Mouse (Mus musculus): ENCODE measurements around the gene 1700008P02Rik.
"Not testable (repeated sequence)": the region's sequence is repeated elsewhere in the genome, so short reads cannot be mapped to it uniquely, and the experiment has no call there.

1700008P02Rik gene

GRCm38 (mm10) chr3:6620343-6620742 lies at the start of gene 1700008P02Rik:
1700008P02Rik (minus strand) TSS chr3:6620443.
- no peak for DNase-seq

- no peak for DNase-seq
Measured at GRCm38 (mm10) chr3:6649411-6649810, 29.2 kb upstream of the 1700008P02Rik start.

DNA sequence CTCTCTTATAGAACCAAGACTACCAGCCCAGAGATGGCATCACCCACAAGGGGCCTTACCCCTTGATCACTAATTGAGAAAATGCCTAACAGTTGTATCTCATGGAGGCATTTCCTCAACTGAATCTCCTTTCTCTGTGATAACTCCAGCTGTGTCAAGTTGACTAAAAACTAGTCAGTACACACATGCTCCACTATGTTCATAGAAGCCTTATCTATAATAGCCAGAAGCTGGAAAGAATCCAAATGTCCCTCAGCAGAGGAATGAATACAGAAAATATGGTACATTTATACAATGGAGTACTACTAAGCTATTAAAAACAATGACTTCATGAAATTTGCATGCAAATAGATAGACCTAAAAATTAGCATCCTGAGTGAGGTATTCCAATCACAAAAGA lies 17.9 kb upstream of the 1700008P02Rik start:
- DNase-seq, result not testable (repeated sequence)

DNA sequence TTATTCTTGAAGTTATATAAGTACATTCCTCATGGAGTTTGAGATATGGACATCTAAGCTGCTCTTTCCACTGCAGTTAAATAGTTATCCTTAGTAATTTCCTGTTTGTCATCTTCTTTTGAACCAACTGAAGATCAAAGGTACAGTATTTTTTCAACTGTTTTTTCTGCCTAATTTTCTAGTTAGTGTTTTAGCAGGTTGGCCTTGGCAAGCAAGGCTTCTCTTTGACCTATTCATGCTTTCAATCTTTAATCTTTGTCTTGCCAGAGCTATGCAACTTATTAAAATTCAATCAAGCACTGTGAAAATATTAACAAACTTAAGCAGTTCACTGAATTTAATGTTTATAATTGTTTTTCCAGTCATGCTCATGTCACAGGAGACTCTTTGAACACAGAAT lies 14.0 kb upstream of the 1700008P02Rik start:
- DNase-seq, result no peak

GRCm38 (mm10) chr3:6617881-6618280 lies 2.4 kb downstream of the 1700008P02Rik start:
- DNase-seq, result no peak

Data from cerebellum, postnatal 36 days (tissue).